Mouse (Mus musculus) heart, postnatal 0 days (tissue): Measurements from ENCODE around the gene Neu1. TPM values are rescaled to one million over a fixed set of nuclear protein-coding genes. Genes with fewer than 3 reads are reported as not detected.
"Not testable (repeated sequence)": the region's sequence is repeated elsewhere in the genome, so short reads cannot be mapped to it uniquely, and the experiment has no call there.

ENCODE experiments used
- ATAC-seq: fragments of 200-750 bp; cut with Nextera tagmentation; 2 replicates; pipeline ENCODE4 v1.8.0; 2017; ENCODE audit warnings: low read depth, moderate number of reproducible peaks, moderate library complexity; ENCODE audit not compliant: insufficient read depth
- DNase-seq: peaks from one replicate; pipeline ENCODE4 v3.0.0-alpha.2; 2016; ENCODE audit warnings: low spot score
- H3K27ac ChIP-seq: fragments of 300-500 bp; sonication (generic); 2 replicates; pipeline ENCODE4 v1.5.1; 2014; ENCODE audit warnings: low read depth, mild to moderate bottlenecking
- H3K27me3 ChIP-seq: fragments of 300-500 bp; sonication (generic); 2 replicates; pipeline ENCODE4 v1.6.1; 2014; ENCODE audit warnings: low read length, mixed read lengths; ENCODE audit not compliant: control insufficient read depth, insufficient read depth
- H3K36me3 ChIP-seq: fragments of 300-500 bp; sonication (generic); replicated peaks from 2 replicates; pipeline ENCODE4 v1.6.1; 2014; ENCODE audit warnings: low read length, mixed read lengths; ENCODE audit not compliant: control insufficient read depth, insufficient read depth
- H3K4me1 ChIP-seq: fragments of 300-500 bp; sonication (generic); 2 replicates; pipeline ENCODE4 v1.6.1; 2014; ENCODE audit warnings: antibody characterized with exemption; ENCODE audit not compliant: control insufficient read depth, insufficient read depth
- H3K4me2 ChIP-seq: fragments of 300-500 bp; sonication (generic); 2 replicates; pipeline ENCODE4 v1.6.1; 2014; ENCODE audit warnings: low read depth, mild to moderate bottlenecking, low read length, moderate library complexity
- H3K4me3 ChIP-seq: fragments of 300-500 bp; sonication (generic); 2 replicates; pipeline ENCODE4 v1.5.1; 2014; ENCODE audit warnings: low read depth, low read length
- H3K9ac ChIP-seq: fragments of 300-500 bp; sonication (generic); replicated peaks from 2 replicates; pipeline ENCODE4 v1.6.1; 2014; ENCODE audit warnings: low read depth, low read length, mixed read lengths
- H3K9me3 ChIP-seq: fragments of 300-500 bp; sonication (generic); replicated peaks from 2 replicates; pipeline ENCODE4 v1.6.1; 2016; ENCODE audit warnings: low read length; ENCODE audit not compliant: control insufficient read depth
- CTCF ChIP-seq: IDR thresholded peaks from 2 replicates; pipeline ENCODE4 v1.5.1; 2016; ENCODE audit warnings: antibody characterized with exemption, control low read depth, low read depth
- EP300 ChIP-seq: IDR thresholded peaks from 2 replicates; pipeline ENCODE4 v1.6.1; 2016; ENCODE audit warnings: antibody characterized with exemption, low read depth
- WGBS: fragments of 180-500 bp; shearing (Covaris S2); extraction: QIAGEN DNeasy Blood & Tissue Kit; methylation state at CpG from one replicate; pipeline ENCODE4 v1.1.7; 2014; 5-methylcytosine and 5-hydroxymethylcytosine counted together
- polyA plus RNA-seq: library from polyadenylated mRNA; unstranded; fragments of >200 nt; fragmentation: Nextera tagmentation; extraction: Ambion mirVana; gene quantifications from 2 replicates; pipeline ENCODE4 v1.2.1, GENCODE M21; 2015
- total RNA-seq: library from RNA; depleted of rRNA; stranded (reverse); fragments of >200 nt; gene quantifications from 2 replicates; pipeline ENCODE4 v1.2.3, GENCODE M21; 2014; ENCODE audit warnings: low replicate concordance

The Neu1 gene
- total and polyA plus RNA-seq, 2 experiments from 2014 or later: 19.5 to 79.2 TPM

DNA sequence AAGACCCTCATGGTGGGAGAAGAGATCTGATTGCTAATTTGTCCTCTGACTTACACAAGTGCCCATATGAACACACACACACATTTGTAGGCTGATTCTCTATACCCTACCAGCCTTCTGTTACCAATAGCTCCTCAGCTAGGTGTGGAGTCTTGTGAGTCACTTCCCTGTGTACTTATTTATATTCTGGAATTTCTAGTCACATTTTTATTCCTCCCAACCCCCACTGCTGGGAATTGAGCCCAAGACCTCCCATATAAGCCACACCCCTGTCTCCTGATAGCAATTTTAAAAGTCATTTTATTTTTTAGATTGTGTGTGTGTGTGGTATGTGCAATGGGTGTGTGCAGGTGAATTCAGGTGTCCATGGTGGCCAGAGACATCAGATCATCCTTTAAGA is 13.3 kb downstream of the Neu1 start:
- ATAC-seq (no peak), DNase-seq (no peak)
- Histone ChIP-seq H3K9me3 (no peaks in the 10 kb centered on the region), H3K36me3 (no peaks in the 10 kb centered on the region), H3K4me2 (no peak overlapping the region), H3K27me3 (no peaks in the 10 kb centered on the region), H3K4me3 (no peak overlapping the region), H3K9ac (0 out of 2 replicates have a peak overlapping the region, but pooled peaks have one; percentile 30), H3K4me1 (0 out of 2 replicates have a peak, but pooled peaks cover 6% of the 10 kb centered on the region), H3K27ac (no peak overlapping the region)
- TF ChIP-seq EP300 (no peak), CTCF (no peak)

DNA sequence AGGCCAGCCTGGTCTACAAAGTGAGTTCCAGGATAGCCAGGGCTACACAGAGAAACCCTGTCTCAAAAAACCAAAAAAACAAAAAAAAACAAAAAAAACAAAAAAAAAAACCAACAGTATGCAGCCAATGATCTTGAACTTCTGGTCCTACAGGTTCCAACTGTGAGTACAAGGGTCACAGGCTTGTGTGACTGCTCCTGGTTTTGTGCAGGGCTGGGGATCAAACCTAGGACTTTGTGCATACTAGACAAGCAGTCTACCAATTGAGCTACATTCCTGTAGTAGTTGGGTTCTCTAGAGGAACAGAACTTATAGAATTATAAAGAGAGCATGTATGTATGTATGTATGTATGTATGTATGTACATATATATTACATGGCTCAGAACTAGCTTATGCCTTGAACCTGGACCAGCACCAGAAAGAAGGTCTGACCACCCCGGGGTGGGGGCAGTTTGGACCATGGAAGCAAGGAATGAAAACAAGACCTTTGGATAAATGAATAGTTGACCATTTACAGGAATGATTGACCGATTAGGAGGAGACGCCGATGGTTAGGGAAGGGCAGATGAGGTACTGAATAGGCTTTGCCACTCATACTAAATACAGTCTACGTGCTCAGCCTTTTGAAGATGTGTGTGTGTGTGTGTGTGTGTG is 15.6 kb downstream of the Neu1 start:
- Histone ChIP-seq H3K27ac (no peak overlapping the region), H3K4me3 (no peak overlapping the region), H3K4me2 (no peak overlapping the region), H3K27me3 (no peaks in the 10 kb centered on the region), H3K4me1 (peaks cover 5% of the 10 kb centered on the region; the same call in 1 of the 2 replicates), H3K36me3 (peaks cover 15% of the 10 kb centered on the region), H3K9ac (no peak overlapping the region), H3K9me3 (no peaks in the 10 kb centered on the region)
- ATAC-seq (no peak), DNase-seq (no peak)
- WGBS: 86% methylated on average over 5 of the region's 5 CpGs
- TF ChIP-seq EP300 (no peak), CTCF (no peak)

DNA sequence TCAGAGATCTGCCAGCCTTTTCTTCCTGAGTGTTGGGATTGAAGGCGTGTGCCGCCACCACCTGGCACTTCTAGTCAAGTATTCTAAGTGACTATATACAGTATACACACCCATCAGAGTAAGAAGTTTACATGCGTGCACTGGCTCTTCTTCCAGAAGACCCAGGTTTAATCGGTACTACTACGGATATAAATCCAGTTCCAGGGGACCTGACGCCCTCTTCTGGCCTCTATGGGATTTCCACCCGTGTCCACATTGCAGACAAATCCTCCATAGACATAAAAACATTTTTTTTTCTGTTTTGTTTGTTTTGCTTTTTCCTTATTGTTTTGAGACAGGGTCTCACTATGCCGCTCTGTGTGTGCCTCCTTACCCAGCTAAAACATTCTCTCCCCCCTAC is 16.6 kb downstream of the Neu1 start:
- ATAC-seq (no peak), DNase-seq (no peak)
- TF ChIP-seq CTCF: peak; percentile 43
- TF ChIP-seq EP300: no peak
- H3K4me2 ChIP-seq: no peak overlapping the region
- WGBS: 22% methylated on average over 8 of the region's 8 CpGs
- no peak overlapping the region for H3K9ac ChIP-seq
- H3K27ac ChIP-seq: no peak overlapping the region
- H3K27me3 ChIP-seq: no peaks in the 10 kb centered on the region
- no peaks in the 10 kb centered on the region for H3K9me3 ChIP-seq
- H3K4me3 ChIP-seq: no peak overlapping the region
- H3K4me1 ChIP-seq: no peaks in the 10 kb centered on the region; the same call in 1 of the 2 replicates
- H3K36me3 ChIP-seq: peaks cover 15% of the 10 kb centered on the region

- H3K27ac ChIP-seq, H3K4me1 ChIP-seq, H3K4me3 ChIP-seq, H3K4me2 ChIP-seq, ATAC-seq, H3K9me3 ChIP-seq, H3K9ac ChIP-seq, DNase-seq, H3K27me3 ChIP-seq: not testable (repeated sequence)
- peaks cover 15% of the 10 kb centered on the region for H3K36me3 ChIP-seq
- 57% methylated on average over 9 of the region's 9 CpGs for whole genome bisulfite sequencing
Observed at GRCm38 (mm10) chr17:34948721-34949552, 17.9 kb downstream of the Neu1 start.

GRCm38 (mm10) chr17:34949553-34949969 is 18.5 kb downstream of the Neu1 start:
- DNase-seq (no peak), ATAC-seq (no peak)
- H3K27ac ChIP-seq: no peak overlapping the region
- no peak overlapping the region for H3K9ac ChIP-seq
- H3K27me3 ChIP-seq: no peaks in the 10 kb centered on the region
- no peak overlapping the region for H3K4me3 ChIP-seq
- H3K4me2 ChIP-seq: no peak overlapping the region
- 35% methylated on average over 4 of the region's 4 CpGs for WGBS
- peaks cover 15% of the 10 kb centered on the region for H3K36me3 ChIP-seq
- TF ChIP-seq CTCF (no peak), EP300 (no peak)
- H3K9me3 ChIP-seq: no peaks in the 10 kb centered on the region
- H3K4me1 ChIP-seq: no peaks in the 10 kb centered on the region; the same call in 1 of the 2 replicates
